Comparison of ENCODE assay signal across 13 mouse cellular contexts in genomic region chr3:97203880-97204279, GRCm38 (mm10). TPM values are rescaled to one million over a fixed set of nuclear protein-coding genes. Genes with fewer than 3 reads are reported as not detected.
A peak's percentile ranks its signal among the peaks of the same experiment; 100 is the strongest.
DNase-seq lines count a peak whose midpoint lies in the region; ATAC-seq and TF ChIP-seq lines count a peak whose summit lies in the region.
"Had no signal": no experiment of that assay in that cellular context is flagged by ENCODE, and none has a peak within 500 bp of the region (broad histone marks: within the 10 kb centered on the region; RNA-seq: fewer than 3 reads in every experiment).

No protein-coding gene starts in this region.

- DNase-seq in heart, postnatal 0 days (ENCODE audit: low spot score), result peak; percentile 18
- no peak for DNase-seq in heart, adult 8-10 months (ENCODE audit: low spot score)
- DNase-seq in CD4-positive helper T cell, adult 2 months (ENCODE audit: low read depth, low spot score), result peak; percentile 21
- DNase-seq in liver, embryonic 11.5 days (ENCODE audit: low spot score), result no peak
- peak; percentile 33 for DNase-seq in thymus, adult 2 months
- no peak for DNase-seq in adrenal gland, adult 8-10 months
- DNase-seq in frontal cortex, postnatal 14 days (ENCODE audit: low spot score in 2 of 2), result no peak
- DNase-seq: embryo, embryonic 11 days; gastrocnemius, postnatal 25 days; heart, postnatal 14 days had no signal

- no peak for TF ChIP-seq EP300 in heart, postnatal 0 days (IDR thresholded peaks at IDR 0.05; ENCODE audit: low read depth)

- H3K27ac ChIP-seq in heart, postnatal 0 days (ENCODE audit: low read depth), result peak overlapping the region; percentile 19; the same call in 1 of the 2 replicates
- no peak overlapping the region for H3K27ac ChIP-seq in liver, embryonic 11.5 days (ENCODE audit: low read depth, low read length)
- no peak overlapping the region for H3K27ac ChIP-seq in thymus, adult 2 months (ENCODE audit: control insufficient read depth, insufficient read depth, low read length)
- H3K27ac ChIP-seq: layer of hippocampus, adult 2 months had no signal

- no peaks in the 10 kb centered on the region for H3K27me3 ChIP-seq in heart, postnatal 0 days (ENCODE audit: control insufficient read depth, insufficient read depth, low read length)
- H3K27me3 ChIP-seq in liver, embryonic 11.5 days (replicated peaks; ENCODE audit: control insufficient read depth, insufficient read depth, low read length), result no peaks in the 10 kb centered on the region
- no peaks in the 10 kb centered on the region for H3K27me3 ChIP-seq in thymus, adult 2 months (ENCODE audit: control insufficient read depth, insufficient read depth, low read length)

- TF ChIP-seq POLR2A in thymus, adult 2 months (IDR thresholded peaks at IDR 0.05; ENCODE audit: control insufficient read depth, extremely low read depth, insufficient read depth, low read length, poor library complexity), result no peak

- ATAC-seq in heart, postnatal 0 days (ENCODE audit: insufficient read depth, low read depth), result no peak
- 0 out of 2 replicates have a peak, but pooled peaks have one; percentile 26 for ATAC-seq in liver, embryonic 11.5 days (replicated peaks; ENCODE audit: low FRiP score)
- no peak for ATAC-seq in activated CD4-positive, CD25-positive, alpha-beta regulatory T cell, adult 4 months
- ATAC-seq: intestine, postnatal 0 days had no signal

- 54% methylated on average over 14 of the region's 14 CpGs for WGBS in heart, postnatal 0 days
- WGBS in liver, embryonic 11.5 days, result 56% methylated on average over 14 of the region's 14 CpGs
- WGBS in thymus, adult 2 months, result 10% methylated on average over 14 of the region's 14 CpGs

- peaks cover 42% of the 10 kb centered on the region for H3K36me3 ChIP-seq in heart, postnatal 0 days (replicated peaks; ENCODE audit: control insufficient read depth, insufficient read depth, low read length)
- peaks cover 7% of the 10 kb centered on the region; the same call in 1 of the 2 replicates for H3K36me3 ChIP-seq in liver, embryonic 11.5 days (ENCODE audit: control insufficient read depth, insufficient read depth, low read length)
- no peaks in the 10 kb centered on the region for H3K36me3 ChIP-seq in thymus, adult 2 months (ENCODE audit: control insufficient read depth, insufficient read depth, low read length)

- H3K9me3 ChIP-seq in heart, postnatal 0 days (replicated peaks; ENCODE audit: control insufficient read depth, low read length), result no peaks in the 10 kb centered on the region
- no peaks in the 10 kb centered on the region for H3K9me3 ChIP-seq in liver, embryonic 11.5 days (ENCODE audit: control insufficient read depth, low read length)

- no peaks in the 10 kb centered on the region for H3K4me1 ChIP-seq in heart, postnatal 0 days (ENCODE audit: control insufficient read depth, insufficient read depth)
- H3K4me1 ChIP-seq in liver, embryonic 11.5 days (replicated peaks; ENCODE audit: control insufficient read depth, insufficient read depth, low read length), result no peaks in the 10 kb centered on the region
- H3K4me1 ChIP-seq in thymus, adult 2 months (replicated peaks; ENCODE audit: control insufficient read depth, insufficient read depth, low read length), result peaks cover 4% of the 10 kb centered on the region

- no peak overlapping the region for H3K4me2 ChIP-seq in heart, postnatal 0 days (ENCODE audit: low read depth, low read length)
- H3K4me2 ChIP-seq in liver, embryonic 11.5 days, result no peak overlapping the region

- no peak overlapping the region for H3K9ac ChIP-seq in heart, postnatal 0 days (replicated peaks; ENCODE audit: low read depth, low read length)
- no peak overlapping the region for H3K9ac ChIP-seq in liver, embryonic 11.5 days (ENCODE audit: low read depth, low read length)

- no peak for TF ChIP-seq CTCF in heart, postnatal 0 days (IDR thresholded peaks at IDR 0.05; ENCODE audit: low read depth)
- no peak for TF ChIP-seq CTCF in thymus, adult 2 months (IDR thresholded peaks at IDR 0.05; ENCODE audit: borderline replicate concordance, control insufficient read depth, extremely low read depth, insufficient read depth, low read length, poor library complexity)

- no peak overlapping the region for H3K4me3 ChIP-seq in heart, postnatal 0 days (ENCODE audit: low read depth, low read length)
- H3K4me3 ChIP-seq in liver, embryonic 11.5 days (ENCODE audit: low read depth, low read length), result no peak overlapping the region
- no peak overlapping the region for H3K4me3 ChIP-seq in thymus, adult 2 months (ENCODE audit: control insufficient read depth, insufficient read depth, low read length)
- H3K4me3 ChIP-seq: layer of hippocampus, adult 2 months had no signal

RNA-seq across cellular contexts. Expression of gene Acp6, which starts 45.3 kb away (rescaled TPM):
- total RNA-seq in heart, postnatal 0 days (2014; rRNA removed; ENCODE audit: low replicate concordance), result 29.4 and 57.5 TPM in 2 replicates
- 46.3 and 47.5 TPM in 2 replicates for polyA plus RNA-seq in heart, postnatal 0 days (2015; fragmentation: Nextera tagmentation; extraction: Ambion mirVana)
- 10 to 100 TPM; 31.9 to 37.2 (median 34.1) TPM for total RNA-seq in heart, adult 8-10 months (2022)
- 41.1 and 41.4 TPM in 2 replicates for polyA plus RNA-seq in liver, embryonic 11.5 days (2014; fragmentation: Nextera tagmentation; extraction: Ambion mirVana)
- polyA plus RNA-seq in thymus, adult 2 months (2012; rRNA removed), result 45.1 and 49.3 TPM in 2 replicates
- 10 to 100 TPM; 45.3 to 63.0 (median 54.9) TPM for total RNA-seq in adrenal gland, adult 8-10 months (2022)
- 10 to 100 TPM; 29.4 to 32.1 TPM for polyA plus RNA-seq in activated CD4-positive, CD25-positive, alpha-beta regulatory T cell, adult 4 months (2017; shearing (Covaris generic))

Comparison
In these comparisons a context has a peak if more than half of its experiments do, and no peak if none do; other contexts are left out.
1. DNase-seq: peak in heart, postnatal 0 days (single experiment), CD4-positive helper T cell, adult 2 months (single experiment) and thymus, adult 2 months (single experiment); none in heart, adult 8-10 months (single experiment), liver, embryonic 11.5 days (single experiment), adrenal gland, adult 8-10 months (single experiment) and frontal cortex, postnatal 14 days (0 of 2).